Mouse (Mus musculus) lung, postnatal 36 days (tissue): ENCODE results near the gene Avl9.
A peak's percentile ranks its signal among the peaks of the same experiment; 100 is the strongest.

Experiments used
- DNase-seq: peaks from one replicate; pipeline ENCODE4 v3.0.0; 2022; ENCODE audit warnings: mixed read lengths

Avl9 gene

GRCm38 (mm10) chr6:56796232-56796631 lies 81.5 kb downstream of the Avl9 start:
- DNase-seq: no peak

- peak; percentile 60 for DNase-seq
Measured at GRCm38 (mm10) chr6:56796668-56797141, 82.0 kb downstream of the Avl9 start.

- peak; percentile 96 for DNase-seq
Measured at GRCm38 (mm10) chr6:56797311-56798151, 82.8 kb downstream of the Avl9 start, which contains the start of gene Kbtbd2. TSS of gene Kbtbd2 (minus strand) at chr6:56797813.

GRCm38 (mm10) chr6:56798152-56798465 lies 83.4 kb downstream of the Avl9 start:
- DNase-seq: no peak

- no peak for DNase-seq
Measured at GRCm38 (mm10) chr6:56805026-56805425, 90.3 kb downstream of the Avl9 start.

- DNase-seq: no peak
Measured at GRCm38 (mm10) chr6:56806195-56806594, 91.5 kb downstream of the Avl9 start.

GRCm38 (mm10) chr6:56808656-56809055 lies 94.0 kb downstream of the Avl9 start:
- peak; percentile 74 for DNase-seq
